Mouse (Mus musculus) liver, adult 2 months (tissue): ENCODE results near the gene Uqcc1.
A peak's percentile ranks its signal among the peaks of the same experiment; 100 is the strongest.

Experiments used
- CTCF ChIP-seq: fragments of 200-500 bp; IDR thresholded peaks from 2 replicates; pipeline ENCODE4 v1.5.1; 2011; ENCODE audit warnings: low read depth, low read length, control low read depth
- POLR2A ChIP-seq: fragments of 200-500 bp; IDR thresholded peaks from 2 replicates; pipeline ENCODE4 v1.6.1; 2011; ENCODE audit warnings: low read length, control low read depth; ENCODE audit not compliant: insufficient read depth; ENCODE audit errors: extremely low read depth

- TF ChIP-seq CTCF = peak; percentile 86
- no peak for TF ChIP-seq POLR2A
These were observed 81.8 kb downstream of the Uqcc1 start for GRCm38 (mm10) chr2:155848291-155848690.
